Mouse (Mus musculus) spleen, embryonic (tissue): Measurements from ENCODE around the gene Tor4a.

ENCODE experiments used
- CTCF ChIA-PET: fragments of 350-600 bp; sonication (Branson Sonifier 250); formaldehyde crosslinking; loops from one replicate; lab custom pipeline; 2022; lab: Charles Lee

The Tor4a gene

DNA sequence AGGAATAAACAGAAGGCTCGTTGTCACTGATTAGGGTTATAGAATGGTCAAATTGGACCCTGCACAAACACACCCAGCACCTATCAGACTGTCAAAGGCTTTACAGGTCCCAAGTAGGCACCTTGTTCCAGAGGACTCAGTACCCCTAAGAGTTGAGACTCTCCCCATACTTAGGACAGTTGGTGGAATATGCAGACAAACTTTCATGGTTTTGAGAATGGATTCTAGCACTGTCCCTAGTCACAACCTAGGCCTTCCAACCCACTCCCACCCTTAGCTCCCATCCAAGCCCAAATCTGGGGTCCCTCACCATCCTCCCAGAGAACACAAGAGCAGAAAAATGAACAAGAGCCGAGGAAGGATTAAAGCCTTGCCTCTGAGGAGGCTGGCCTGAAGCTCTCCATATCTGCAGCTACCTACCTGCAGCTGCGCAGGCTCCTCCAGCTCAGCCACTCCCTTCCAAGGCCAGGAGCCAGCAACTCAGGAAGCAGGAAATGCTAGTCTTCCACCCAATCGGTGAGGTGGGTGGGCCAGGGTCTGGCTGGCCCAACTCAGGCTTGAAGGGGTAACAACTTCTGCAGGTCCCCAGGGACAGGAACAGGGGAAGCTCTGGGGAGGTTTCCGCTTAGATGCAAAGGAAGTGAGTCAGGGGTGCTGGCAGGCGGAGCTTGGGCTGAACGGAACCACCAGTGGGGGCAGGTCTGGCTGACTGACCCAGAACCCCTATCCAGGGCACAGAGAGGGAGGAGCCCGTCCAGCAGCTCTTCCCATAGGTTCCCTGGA is at the start of gene Tor4a:
Gene Tor4a, minus strand, starts transcription at position 715 of the 783 bp plus-strand sequence.
- CTCF ChIA-PET, result interaction anchor here (0.5 to 1.3 kb wide), 3 partner anchors 32 to 65 kb away, joined by 4 to 11 read pairs (median 5); no protein-coding TSS in a partner anchor

DNA sequence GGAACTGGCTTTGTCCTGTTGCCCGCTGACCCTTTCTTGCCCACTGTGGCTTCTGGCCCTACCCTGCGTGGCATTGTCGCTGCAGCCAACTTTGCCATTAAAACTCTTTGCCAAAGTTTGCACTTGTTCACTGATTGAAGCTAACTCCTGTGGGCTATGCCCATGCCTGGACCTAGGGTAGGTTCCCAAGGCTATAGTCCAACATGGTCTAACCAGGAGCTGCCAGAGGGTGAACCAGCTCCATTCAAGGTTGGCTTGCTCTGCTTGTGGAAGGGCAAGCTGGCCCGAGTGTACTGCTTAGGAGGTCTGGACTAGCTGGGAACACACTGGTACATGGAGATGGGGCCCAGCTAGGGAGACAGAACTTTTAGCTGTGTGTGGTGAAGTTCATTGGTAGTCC is 47.5 kb upstream of the Tor4a start:
- CTCF ChIA-PET, result interaction anchor here (0.7 kb wide), 1 partner anchor 47 kb away, joined by 11 read pairs; no protein-coding TSS in a partner anchor

DNA sequence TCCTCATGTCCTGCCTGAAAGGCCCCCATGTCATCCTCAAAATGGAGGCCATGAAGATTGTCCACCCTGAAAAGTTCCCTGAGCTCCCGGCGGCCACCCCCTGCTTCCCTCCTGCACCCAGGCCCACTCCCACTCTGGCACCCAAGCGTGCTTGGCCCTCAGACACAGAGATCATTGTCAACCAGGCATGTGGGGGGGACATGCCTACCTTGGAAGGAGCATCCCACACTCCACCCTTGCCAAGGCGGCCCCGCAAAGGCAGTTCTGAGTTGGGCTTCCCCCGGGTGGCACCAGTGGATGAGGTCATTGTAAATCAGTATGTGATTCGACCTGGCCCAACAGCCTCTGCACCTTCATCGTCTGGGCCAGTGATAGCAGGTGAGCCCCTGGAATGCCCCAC is 46.7 kb upstream of the Tor4a start:
- CTCF ChIA-PET, result interaction anchor here (0.5 to 0.9 kb wide), 3 partner anchors 11 to 117 kb away, joined by 3 read pairs; no protein-coding TSS in a partner anchor

DNA sequence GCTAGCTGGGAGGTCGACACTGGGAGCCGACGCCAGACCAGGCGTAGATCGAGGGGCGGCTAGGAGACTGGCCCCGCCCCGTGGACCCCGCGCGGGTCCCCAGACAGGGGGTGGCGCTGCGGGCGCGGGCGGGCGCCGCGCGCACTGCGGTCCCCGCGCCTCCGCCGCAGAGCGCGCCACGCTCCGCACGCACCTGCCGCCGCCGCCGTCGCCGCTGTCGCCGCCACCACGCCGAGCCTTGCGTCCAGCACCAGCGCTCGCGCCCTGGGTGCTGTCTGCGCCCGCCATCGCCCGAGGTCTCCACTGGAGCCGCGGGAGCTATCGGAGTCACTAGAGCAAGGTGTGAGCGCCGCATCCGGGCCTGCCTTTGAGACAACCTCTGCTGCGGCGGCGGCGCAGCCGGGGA is 45.4 kb upstream of the Tor4a start, which contains the start of the genes Rnf208 and Cysrt1:
Gene Rnf208, plus strand, starts transcription at position 155 of the 406 bp plus-strand sequence.
Gene Cysrt1, minus strand, starts transcription at position 352 of the 406 bp plus-strand sequence.
- CTCF ChIA-PET, result interaction anchor here (0.6 to 1.4 kb wide), 2 partner anchors 14 to 48 kb away, joined by 3 to 4 read pairs; no protein-coding TSS in a partner anchor

DNA sequence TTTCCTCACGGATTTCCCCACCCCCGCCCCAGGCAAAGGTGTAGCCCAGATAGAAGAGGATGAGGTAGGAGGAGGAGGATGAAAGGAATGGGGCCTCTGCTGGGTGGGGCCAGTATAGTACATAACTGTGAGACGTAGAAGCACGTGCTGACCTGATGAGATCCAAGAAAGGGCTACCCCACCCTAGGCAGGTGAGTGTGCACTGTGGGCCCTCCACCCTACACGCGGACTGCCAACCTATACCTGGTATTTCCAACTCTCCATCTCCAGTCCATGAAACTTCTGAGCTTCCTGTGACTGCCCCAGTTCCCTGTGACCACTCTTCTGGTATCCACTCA is 44.7 kb upstream of the Tor4a start:
- CTCF ChIA-PET, result interaction anchor here (1.4 kb wide), 1 partner anchor 48 kb away, joined by 3 read pairs; no protein-coding TSS in a partner anchor

DNA sequence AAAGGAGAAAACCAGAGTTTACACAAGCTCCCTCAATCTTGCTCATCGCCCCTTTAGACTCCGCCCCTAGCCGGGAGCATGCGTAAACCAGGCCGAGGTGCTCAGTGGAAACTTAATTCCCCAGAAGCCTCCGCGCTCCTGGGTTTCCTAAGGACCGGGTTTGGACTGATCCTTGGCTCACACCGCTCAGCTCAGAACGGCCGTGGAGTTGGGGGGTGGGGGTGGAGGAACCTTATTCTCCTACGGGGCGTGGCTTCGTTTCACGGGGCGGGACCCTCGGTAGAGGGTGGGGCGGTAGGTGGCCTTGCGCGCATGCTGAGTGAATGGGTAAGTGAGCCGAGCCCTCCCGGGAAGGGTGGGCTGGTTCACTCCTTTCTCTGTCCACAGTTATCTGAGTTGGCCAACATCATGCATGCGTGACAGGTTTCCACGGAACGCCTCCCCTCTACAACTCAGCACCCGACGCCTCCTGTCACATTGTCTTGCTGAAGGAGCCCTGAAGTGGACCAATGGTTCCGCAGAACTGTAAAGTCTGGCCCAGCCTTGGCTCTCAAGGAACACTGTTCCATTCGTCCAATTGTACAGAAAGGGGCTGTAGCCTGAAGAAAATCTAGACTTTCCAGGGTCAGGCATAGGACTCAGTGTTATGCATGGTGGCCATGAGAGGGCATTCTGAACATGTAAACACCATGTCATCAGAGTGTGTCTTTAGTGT is 44.2 kb upstream of the Tor4a start:
- CTCF ChIA-PET, result interaction anchor here (0.6 to 1.4 kb wide), 6 partner anchors 8 to 647 kb away, joined by 3 to 4 read pairs (median 3); no protein-coding TSS in a partner anchor

DNA sequence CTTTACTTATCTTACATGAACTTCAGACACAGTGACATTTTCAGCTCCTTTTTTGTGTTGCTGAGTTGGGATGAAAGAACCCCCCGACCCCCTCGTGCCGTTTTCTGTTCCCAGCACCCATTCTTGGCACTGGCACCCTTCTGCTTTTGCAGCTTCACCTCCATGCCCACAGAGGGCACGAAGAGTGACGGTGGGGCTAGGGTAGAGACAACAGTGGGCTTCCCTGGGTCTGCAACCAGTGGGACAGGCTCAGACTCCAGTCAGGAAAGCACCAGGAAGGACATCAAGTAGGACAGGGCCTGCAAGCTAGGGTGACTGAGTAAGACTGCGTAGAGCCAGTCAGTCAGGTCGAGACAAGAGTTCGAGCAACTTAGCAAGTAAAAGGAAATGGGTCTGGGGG is 43.6 kb upstream of the Tor4a start:
- CTCF ChIA-PET, result interaction anchor here (0.6 to 1.0 kb wide), 5 partner anchors 9 to 648 kb away, joined by 3 to 4 read pairs (median 3); no protein-coding TSS in a partner anchor

DNA sequence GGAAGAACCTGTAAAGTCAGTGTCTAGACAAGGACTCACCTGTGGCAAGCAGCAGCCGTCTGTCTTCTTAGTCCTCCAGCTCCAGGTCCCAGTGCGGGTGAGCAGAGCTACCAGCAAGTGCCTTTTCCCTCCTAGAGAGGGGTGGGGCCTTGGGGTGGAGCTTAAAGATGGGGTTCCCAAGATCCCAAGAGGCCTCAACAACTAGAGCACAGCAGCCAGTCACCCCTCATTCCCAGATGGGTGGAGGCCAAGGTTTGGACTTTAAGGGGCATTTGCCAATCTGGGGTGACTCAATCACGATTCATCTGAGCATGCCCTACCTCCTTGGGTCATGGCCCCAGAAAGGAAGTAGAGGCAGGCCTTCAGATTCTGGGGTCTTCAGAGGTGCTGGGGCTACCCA is 43.1 kb upstream of the Tor4a start:
- CTCF ChIA-PET, result no interaction called here

DNA sequence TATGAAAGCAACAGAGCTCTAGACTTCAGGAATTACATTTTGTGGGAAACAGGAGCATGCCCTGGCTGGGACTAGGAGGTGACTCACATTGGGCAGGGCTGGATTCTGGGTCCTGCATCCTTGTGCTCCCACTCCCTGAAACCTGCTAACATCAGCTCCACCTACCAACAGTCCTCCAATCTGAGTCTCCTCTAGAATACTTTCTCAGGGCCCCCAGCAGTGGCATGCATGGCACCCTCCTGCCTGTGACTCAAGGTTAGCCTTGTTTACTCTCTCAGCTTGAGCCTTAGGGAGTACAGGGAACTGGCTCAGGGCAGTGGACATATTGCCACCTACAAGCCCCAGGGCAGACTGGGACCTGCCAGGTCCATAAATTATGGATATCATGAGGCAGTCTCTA is 41.4 kb upstream of the Tor4a start:
- CTCF ChIA-PET, result no interaction called here

DNA sequence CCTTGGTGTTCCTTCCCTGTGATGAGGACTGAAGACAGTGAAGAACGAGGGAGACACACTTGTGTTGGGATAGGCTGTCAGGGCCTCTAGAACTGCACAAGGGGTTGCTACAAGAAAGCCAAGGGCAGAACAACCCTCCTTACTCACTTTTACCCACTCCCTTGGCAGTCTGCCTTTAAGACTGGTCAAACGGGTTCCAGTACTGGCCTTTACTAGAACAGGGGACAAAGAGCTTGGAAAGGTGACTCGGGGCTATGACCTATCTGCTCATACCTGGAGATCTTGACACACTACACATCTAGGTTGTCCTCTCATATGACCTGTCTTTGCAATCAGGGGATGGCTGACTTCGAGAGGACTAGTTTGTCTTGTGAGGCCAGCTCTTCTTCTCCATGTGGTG is 40.8 kb upstream of the Tor4a start:
- CTCF ChIA-PET, result interaction anchor here (0.6 kb wide), 1 partner anchor 422 kb away, joined by 3 read pairs; no protein-coding TSS in a partner anchor

DNA sequence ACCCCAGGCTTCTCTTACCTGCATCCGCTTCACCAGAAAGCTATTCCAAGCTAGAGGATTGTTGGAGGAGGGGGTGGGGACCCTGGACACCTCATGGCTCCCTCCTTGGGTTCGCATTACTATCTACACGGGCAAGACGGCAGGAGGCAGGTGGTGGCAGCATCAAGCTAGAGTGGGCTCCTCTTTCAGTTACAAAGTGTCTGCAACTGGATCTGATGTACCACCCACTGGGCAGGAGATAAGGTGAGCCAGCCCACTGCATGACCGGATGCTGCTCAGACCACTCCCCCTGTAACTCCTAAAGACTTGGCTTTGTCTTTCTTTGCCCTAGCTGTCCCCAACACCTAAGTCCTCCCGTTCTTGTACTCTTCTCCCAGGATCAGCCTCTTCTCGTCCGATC is 39.9 kb upstream of the Tor4a start, which contains the start of gene Rnf224:
Gene Rnf224, minus strand, starts transcription at position 174 of the 400 bp plus-strand sequence.
- CTCF ChIA-PET, result interaction anchor here (0.6 kb wide), 1 partner anchor 423 kb away, joined by 3 read pairs; no protein-coding TSS in a partner anchor

DNA sequence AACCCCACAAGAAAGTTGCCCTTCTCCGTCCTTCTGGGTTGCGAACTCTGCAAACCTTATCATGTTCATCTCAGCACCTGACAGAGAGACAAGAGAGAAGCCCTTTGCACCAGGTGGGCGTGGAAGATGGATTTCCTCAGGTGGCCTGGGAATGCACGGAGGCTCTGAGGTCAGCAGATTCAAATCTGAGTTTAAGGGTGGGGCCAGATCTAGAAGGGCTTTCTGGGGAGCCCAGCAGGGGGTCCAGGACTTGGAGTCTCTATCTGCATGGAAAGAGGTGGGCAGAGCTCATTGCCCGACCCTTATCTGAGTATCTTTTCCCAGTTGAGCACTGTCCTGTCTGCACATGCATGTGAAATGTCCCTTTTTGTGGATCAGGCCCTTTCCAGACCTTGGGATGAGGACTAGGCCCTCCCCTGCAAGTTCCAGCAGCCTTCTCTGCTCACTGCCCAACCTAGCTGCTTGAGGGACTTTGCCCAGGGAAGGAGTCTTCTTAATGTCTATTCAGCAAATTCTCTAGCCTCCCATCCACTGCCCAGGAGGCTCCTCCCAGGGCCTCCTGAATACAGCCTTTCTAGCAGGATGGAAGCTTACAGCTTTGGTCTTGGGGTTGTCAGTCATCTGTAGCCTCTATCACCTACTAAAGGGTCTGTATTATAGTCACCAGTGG is 38.0 kb upstream of the Tor4a start:
- CTCF ChIA-PET, result no interaction called here

DNA sequence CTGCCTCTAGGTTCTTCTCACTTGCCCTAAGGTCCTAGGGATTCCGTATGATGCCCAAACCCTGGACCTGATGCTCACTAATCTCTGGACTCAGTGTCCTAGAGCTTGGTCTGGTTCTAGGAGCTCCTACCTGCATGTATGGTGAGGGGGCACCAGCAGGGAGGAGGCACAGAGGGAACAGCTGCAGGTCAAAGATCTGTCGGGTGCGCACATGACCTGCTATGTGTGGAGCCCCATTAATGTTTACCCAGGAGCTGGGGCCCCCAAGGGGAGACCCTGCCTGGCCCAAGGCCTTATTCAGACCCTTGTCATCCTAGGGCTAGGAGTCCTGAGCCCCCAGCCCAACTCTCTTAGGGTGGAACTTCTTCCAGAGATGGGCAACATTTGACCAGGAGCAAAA is 37.4 kb upstream of the Tor4a start, which contains the start of gene Slc34a3:
Gene Slc34a3, minus strand, starts transcription at position 315 of the 400 bp plus-strand sequence.
- CTCF ChIA-PET, result no interaction called here

DNA sequence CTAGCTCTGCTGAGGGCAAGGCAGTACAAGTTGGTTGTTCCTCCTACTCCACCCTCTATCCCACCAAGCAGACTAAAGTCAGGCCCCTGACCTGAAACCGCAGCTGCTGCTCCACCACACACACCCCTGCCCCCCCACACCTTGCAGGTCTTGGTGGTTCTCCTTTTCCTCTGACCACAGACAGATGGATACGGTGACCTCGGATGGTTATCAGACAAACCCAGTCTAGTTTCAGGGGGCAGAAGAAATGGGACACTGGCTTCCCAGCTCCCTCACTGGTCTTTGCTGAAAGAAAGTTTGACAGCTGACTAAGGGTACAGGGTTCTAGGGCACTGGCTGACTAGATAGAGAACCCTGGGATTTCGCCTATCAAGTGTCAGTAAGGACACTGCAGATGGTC is 36.7 kb upstream of the Tor4a start:
- CTCF ChIA-PET, result no interaction called here

DNA sequence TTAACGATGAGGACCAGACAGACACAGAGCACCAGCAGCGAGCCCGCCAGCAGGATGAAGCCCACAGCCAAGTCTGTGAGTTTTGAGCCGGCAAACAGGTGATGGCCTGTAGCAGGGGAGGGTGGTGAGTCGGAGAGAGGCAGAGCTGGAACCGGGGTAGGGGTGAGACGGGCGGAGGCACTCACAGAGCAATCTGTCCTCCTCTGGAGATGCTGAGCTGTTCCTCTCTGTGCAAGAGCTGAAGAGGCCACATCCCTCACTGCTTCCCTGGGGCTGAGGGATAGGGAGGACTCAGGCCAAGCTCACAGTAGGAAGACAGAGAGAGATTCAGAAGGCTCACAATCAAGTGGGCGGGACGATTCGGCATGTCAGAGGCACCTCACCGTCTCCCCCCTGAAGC is 34.4 kb upstream of the Tor4a start:
- CTCF ChIA-PET, result no interaction called here

DNA sequence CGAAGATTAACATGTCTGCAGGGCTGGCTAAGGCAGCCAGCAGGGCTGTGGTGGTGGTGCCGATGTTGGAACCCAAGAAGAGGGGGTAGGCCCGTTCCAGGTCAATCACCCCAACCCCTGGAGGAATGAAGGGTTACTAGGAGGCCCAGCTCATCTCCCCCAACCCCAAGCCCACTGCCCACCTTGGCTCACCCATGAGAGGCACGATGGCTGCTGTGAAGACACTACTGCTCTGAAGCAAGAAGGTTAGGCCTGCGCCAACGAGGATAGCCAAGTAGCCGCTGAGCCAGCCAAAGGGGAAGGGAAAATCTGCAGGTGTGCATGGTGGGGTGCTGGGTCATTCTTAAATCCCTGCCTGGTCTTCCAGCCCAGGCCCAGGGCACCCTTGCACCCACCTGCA is 33.9 kb upstream of the Tor4a start:
- CTCF ChIA-PET, result no interaction called here

DNA sequence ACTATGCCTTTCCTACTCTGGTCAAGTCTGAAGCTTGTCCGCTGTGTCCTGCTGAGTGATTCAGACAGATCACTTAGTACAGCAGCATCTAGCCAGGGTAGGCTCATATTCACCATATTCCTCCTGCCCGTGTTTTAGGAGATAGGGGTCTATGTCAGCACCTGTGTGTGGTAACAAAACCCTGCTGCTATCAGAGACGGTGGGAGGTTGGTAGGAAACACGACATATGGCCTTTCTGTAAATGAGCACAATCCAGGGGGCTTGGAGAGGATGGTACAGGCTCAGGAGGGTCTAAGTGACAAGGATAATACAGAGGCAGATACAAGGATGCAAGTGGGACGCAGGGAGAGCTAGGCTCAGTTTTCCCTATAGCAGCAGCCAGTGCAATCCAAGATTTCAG is 32.9 kb upstream of the Tor4a start:
- CTCF ChIA-PET, result interaction anchor here (1.0 to 1.7 kb wide), 4 partner anchors 21 to 42 kb away, joined by 4 to 5 read pairs (median 4); partner anchors contain the start of genes Anapc2 and Ssna1

DNA sequence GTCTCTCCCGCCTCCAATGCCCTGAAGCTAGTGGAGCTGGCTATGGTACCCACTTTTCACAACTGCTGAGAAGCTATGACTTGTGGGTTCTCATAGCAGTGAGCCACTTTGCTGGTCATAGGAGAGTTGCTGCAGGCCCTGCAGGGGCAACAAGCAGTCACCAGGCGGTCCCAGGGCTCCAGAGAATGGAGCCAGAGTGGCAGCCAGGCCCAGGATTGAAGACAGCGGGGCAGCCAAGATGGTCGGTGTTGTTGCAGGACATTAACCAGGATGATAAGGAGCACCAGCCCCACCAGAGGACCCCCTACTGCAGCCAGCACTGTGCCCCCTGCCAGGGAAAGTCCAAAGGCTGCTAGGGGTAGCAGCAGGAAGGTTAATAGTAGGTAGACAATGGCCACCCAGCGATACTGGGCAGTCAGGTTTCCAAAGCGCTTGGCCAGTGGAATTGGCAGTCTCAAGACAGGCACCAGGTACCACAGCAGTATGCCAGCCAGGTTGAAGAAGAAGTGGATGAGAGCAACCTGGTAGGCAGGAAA is 32.4 kb upstream of the Tor4a start:
- CTCF ChIA-PET, result interaction anchor here (0.7 to 2.4 kb wide), 8 partner anchors 13 to 43 kb away, joined by 3 to 10 read pairs (median 4); partner anchors contain the start of genes Anapc2, Rnf208, Ssna1 and Tor4a

DNA sequence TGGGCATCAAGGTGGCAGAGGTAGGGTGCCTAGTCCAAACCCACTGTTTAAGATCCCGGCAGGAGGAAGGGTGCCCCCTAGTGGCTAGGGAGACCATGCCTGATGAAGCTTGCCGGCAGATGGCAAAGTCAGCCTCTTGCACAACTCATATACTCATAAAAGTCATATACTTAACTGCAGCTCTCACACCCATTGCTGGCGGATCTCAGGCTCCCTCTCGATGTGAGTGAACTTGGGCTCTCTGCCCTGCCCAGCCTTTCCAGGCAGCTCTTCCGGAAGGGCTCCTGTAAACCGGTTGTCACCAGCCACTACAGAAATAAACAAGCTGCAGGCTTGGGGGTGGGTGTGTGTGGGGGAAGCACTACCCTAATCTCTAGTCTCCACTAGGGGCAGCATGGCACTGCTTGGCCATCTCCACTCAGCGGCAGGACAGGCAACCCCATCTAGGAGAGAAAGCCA is 31.8 kb upstream of the Tor4a start:
- CTCF ChIA-PET, result interaction anchor here (0.7 to 2.4 kb wide), 8 partner anchors 13 to 43 kb away, joined by 3 to 10 read pairs (median 4); partner anchors contain the start of genes Anapc2, Rnf208, Ssna1 and Tor4a

DNA sequence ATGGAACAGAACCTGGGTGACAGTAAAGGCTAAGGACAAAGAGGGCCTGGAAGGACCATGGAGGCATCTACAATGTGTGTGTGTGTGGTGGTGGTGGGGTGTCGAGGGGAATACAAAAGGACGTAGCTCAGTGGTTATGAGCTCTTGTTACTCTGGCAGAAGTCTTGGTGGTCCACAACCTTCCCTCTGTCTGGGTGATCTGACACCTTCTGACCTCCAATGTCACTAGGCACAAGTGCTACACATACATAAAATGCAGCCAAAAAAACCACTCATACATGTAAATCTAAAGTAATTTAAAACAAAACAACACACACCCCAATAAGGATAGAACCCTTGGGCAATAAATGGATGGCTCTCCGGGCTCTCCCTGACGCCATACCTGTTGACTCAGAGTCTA is 30.7 kb upstream of the Tor4a start:
- CTCF ChIA-PET, result interaction anchor here (0.7 to 2.4 kb wide), 5 partner anchors 15 to 38 kb away, joined by 3 to 10 read pairs (median 4); partner anchors contain the start of gene Rnf208
